Comparison of ENCODE assay signal across 20 mouse cellular contexts in the genomic region with DNA sequence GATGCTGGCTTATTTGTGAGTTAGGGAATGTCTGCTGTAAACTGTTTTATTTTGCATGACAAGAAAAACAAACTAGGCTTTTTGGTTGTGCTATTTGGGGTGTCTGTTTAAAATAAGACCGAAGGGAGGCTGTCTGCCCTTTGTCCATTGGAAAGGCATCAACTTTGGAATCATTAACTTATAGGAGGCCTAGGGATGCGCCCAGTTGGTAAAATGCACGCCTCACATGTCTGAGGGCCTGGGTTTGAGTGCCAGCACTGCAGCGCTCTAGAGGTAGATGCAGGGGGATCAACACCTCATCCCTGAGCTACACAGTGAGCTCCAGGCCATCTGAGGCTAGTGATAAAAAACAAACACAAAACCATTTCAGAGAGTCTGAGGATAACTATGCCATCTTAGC.
"Had no signal": no experiment of that assay in that cellular context is flagged by ENCODE, and none has a peak within 500 bp of the region (broad histone marks: within the 10 kb centered on the region; RNA-seq: fewer than 3 reads in every experiment).

No protein-coding gene starts in this region.

- H3K4me3 ChIP-seq: hindbrain, embryonic 15.5 days; intestine, embryonic 15.5 days; limb, embryonic 12.5 days; limb, embryonic 15.5 days; liver, embryonic 13.5 days; lung, embryonic 15.5 days; megakaryocyte, embryonic 14.5 days; midbrain, embryonic 10.5 days; midbrain, embryonic 13.5 days had no signal

- ATAC-seq: intestine, embryonic 15.5 days; midbrain, embryonic 13.5 days; midbrain, embryonic 16.5 days had no signal

- H3K4me1 ChIP-seq: hindbrain, embryonic 15.5 days; liver, embryonic 13.5 days; midbrain, embryonic 13.5 days had no signal

- H3K9me3 ChIP-seq: hindbrain, embryonic 15.5 days; intestine, embryonic 15.5 days; limb, embryonic 12.5 days; limb, embryonic 15.5 days; liver, embryonic 13.5 days; lung, embryonic 15.5 days; megakaryocyte, embryonic 14.5 days; midbrain, embryonic 10.5 days; midbrain, embryonic 13.5 days had no signal

- H3K4me2 ChIP-seq: hindbrain, embryonic 15.5 days; intestine, embryonic 15.5 days; limb, embryonic 12.5 days; limb, embryonic 15.5 days; liver, embryonic 13.5 days; lung, embryonic 15.5 days; midbrain, embryonic 13.5 days had no signal

- H3K9ac ChIP-seq: hindbrain, embryonic 15.5 days; intestine, embryonic 15.5 days; limb, embryonic 12.5 days; limb, embryonic 15.5 days; liver, embryonic 13.5 days; lung, embryonic 15.5 days; midbrain, embryonic 13.5 days had no signal

- DNase-seq: left cerebral cortex, postnatal 4 days; liver, embryonic 13.5 days; lung, adult 18-20 months; lung, postnatal 10 days; lung, postnatal 36 days; right cerebral cortex, postnatal 14 days; right cerebral cortex, postnatal 4 days; thymus, adult 2 months; thymus, postnatal 14 days; thymus, postnatal 4 days had no signal

- H3K27ac ChIP-seq: intestine, embryonic 15.5 days; limb, embryonic 12.5 days; limb, embryonic 15.5 days; liver, embryonic 13.5 days; lung, embryonic 15.5 days; midbrain, embryonic 10.5 days; midbrain, embryonic 13.5 days; stomach, postnatal 0 days had no signal

- H3K27me3 ChIP-seq: hindbrain, embryonic 15.5 days; intestine, embryonic 15.5 days; limb, embryonic 12.5 days; limb, embryonic 15.5 days; liver, embryonic 13.5 days; lung, embryonic 15.5 days; midbrain, embryonic 13.5 days had no signal

- H3K36me3 ChIP-seq: hindbrain, embryonic 15.5 days; intestine, embryonic 15.5 days; limb, embryonic 12.5 days; limb, embryonic 15.5 days; liver, embryonic 13.5 days; lung, embryonic 15.5 days; midbrain, embryonic 10.5 days; midbrain, embryonic 13.5 days had no signal
